Comparison of ENCODE assay signal across 10 mouse cellular contexts in the genomic region with DNA sequence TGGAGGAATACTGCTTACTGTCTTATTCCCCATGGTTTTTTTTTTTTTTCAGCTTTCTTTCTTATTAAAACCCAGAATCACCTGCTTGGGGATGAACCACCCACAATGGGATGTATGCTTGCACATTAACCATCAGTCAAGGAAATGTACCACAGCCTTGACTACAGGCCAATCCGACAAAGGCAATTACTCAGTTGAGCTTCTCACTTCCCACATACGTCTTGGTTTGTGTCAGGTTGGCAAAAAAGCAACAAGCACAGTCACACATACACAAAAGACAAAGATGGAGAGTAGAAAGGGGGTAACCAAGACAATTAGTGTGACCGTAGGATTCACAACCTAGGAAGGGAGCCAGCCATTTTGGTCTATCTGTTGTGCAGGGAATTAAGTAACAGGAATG.
"Had no signal": no experiment of that assay in that cellular context is flagged by ENCODE, and none has a peak within 500 bp of the region (broad histone marks: within the 10 kb centered on the region; RNA-seq: fewer than 3 reads in every experiment).

No protein-coding gene starts in this region.

- DNase-seq: retina, postnatal 1 day; right cerebral cortex, postnatal 14 days; right cerebral cortex, postnatal 4 days; spleen, adult 18-20 months; thymus, adult 18-20 months; thymus, adult 2 months; thymus, postnatal 14 days; thymus, postnatal 25 days; thymus, postnatal 36 days; thymus, postnatal 4 days had no signal
